Mouse (Mus musculus) small intestine, adult 2 months (tissue): ENCODE results near the gene Tctex1d4.

Source experiments
- CTCF ChIP-seq: fragments of 200-500 bp; IDR thresholded peaks from 2 replicates; pipeline ENCODE4 v1.5.1; 2012; ENCODE audit warnings: low read depth, mild to moderate bottlenecking, control low read depth, inconsistent platforms, low read length, moderate library complexity, mixed read lengths; ENCODE audit not compliant: insufficient replicate concordance, insufficient read length; ENCODE audit errors: extremely low read depth
- POLR2A ChIP-seq: fragments of 200-500 bp; IDR thresholded peaks from 2 replicates; pipeline ENCODE4 v1.6.1; 2012; ENCODE audit warnings: low read depth, mild to moderate bottlenecking, control low read depth, inconsistent platforms, low read length, moderate library complexity

DNA sequence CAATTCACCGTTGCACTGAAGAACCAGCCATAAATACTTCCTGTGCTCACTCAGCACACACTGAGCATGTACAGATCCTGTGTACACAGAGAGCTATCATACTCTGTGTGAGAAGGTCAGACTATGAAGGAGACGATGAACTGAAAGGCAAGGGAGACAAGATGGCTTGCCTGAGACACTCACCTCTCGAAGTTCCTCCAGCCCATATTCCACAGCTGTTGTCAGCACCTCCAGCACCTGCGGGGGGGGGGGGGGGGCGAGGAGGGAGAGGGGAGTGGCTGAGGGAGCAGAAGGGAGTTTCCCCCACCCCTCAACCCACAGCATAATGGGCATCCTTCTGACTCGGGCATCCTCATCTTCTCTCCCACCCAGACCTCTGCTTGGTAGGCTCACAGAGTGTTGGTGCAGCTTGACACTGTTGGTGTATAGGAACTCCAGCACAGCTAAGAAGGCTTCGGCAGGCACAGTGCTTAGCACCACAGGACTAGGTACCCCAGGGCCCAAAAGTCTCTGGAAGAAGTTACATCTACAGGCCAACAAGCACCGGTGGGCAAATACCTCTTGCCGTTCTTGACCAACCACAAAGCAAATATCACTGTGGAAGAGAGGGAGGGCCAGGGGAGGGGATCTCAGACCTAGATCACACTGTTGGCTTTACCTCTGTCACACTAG, 2.9 kb upstream of the Tctex1d4 start:
- no peak for TF ChIP-seq POLR2A
- no peak for TF ChIP-seq CTCF
